Mouse (Mus musculus) bone marrow, adult 2 months (tissue): Measurements from ENCODE around the gene Folr1. TPM values are rescaled to one million over a fixed set of nuclear protein-coding genes. Genes with fewer than 3 reads are reported as not detected.

ENCODE experiments used
- H3K27ac ChIP-seq: fragments of 200-500 bp; 2 replicates; pipeline ENCODE4 v1.5.1; 2012; ENCODE audit warnings: low read depth, mild to moderate bottlenecking, control low read depth, inconsistent platforms, low read length; ENCODE audit not compliant: control insufficient read depth, poor library complexity, insufficient read depth
- H3K4me1 ChIP-seq: fragments of 200-500 bp; 2 replicates; pipeline ENCODE4 v1.6.1; 2011; ENCODE audit warnings: low read length; ENCODE audit not compliant: control insufficient read depth, insufficient read depth
- H3K4me3 ChIP-seq: fragments of 200-500 bp; replicated peaks from 2 replicates; pipeline ENCODE3; 2011; ENCODE audit warnings: mild to moderate bottlenecking, low read depth, low read length, control low read depth; ENCODE audit not compliant: control insufficient read depth
- CTCF ChIP-seq: fragments of 200-500 bp; IDR thresholded peaks from 2 replicates; pipeline ENCODE4 v1.5.1; 2011; ENCODE audit warnings: low read length, control low read depth; ENCODE audit not compliant: control insufficient read depth, insufficient read depth
- POLR2A ChIP-seq: fragments of 200-500 bp; IDR thresholded peaks from 2 replicates; pipeline ENCODE4 v1.6.1; 2011; ENCODE audit warnings: low read depth, mild to moderate bottlenecking, control low read depth, low read length, borderline replicate concordance; ENCODE audit not compliant: control insufficient read depth
- WGBS: fragments of 180-500 bp; shearing (Covaris S2); methylation state at CpG from one replicate; pipeline ENCODE4 v1.1.7; 2018; 5-methylcytosine and 5-hydroxymethylcytosine counted together
- polyA plus RNA-seq: library from polyadenylated mRNA; stranded (reverse); fragments of >200 nt; gene quantifications from 2 replicates; pipeline ENCODE4 v1.2.4, GENCODE M21; 2011; ENCODE audit warnings: low replicate concordance; ENCODE audit not compliant: missing spikeins, insufficient read depth, insufficient read length

Gene Folr1
- polyA plus RNA-seq, 1 experiment = 6.8 TPM

DNA sequence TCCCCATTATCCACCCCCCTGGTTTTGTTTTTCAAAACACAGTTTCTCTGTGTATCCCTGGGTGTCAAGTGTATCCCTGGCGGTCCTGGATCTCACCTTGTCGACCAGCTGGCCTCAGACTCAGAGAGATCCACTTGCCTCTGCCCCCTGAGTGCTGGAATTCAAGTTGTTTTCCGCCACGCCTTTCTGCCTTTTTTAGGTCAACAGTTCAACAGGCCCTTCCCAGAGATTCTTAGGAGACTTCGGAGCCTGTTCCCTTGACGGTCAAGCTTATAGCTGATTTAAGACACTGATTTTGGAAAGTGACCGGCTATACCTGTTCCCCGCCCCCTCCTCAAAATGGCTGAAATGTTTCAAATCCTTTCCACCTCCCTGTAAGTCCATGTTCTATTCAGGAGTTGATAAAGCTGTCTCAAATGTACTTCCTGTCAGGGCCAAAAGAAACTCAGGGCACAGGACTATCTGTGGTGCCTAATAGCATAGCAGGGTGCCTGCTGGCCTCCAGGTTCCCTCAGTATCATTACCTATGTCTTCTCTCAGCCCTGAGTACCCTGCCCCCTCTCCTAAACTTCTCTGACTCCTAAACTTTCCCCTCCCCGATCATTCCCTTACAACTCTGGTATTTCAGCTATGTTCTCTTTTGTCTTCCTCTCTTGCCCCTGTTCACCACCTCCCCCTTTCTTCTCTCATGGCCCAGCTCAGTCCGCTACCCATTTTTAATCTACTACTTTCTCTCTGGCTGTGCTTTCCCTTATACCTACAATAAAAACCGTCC is 3.9 kb downstream of the Folr1 start:
- WGBS = 86% methylated on average over 11 of the region's 11 CpGs
- Histone ChIP-seq H3K4me1 (no peaks in the 10 kb centered on the region), H3K27ac (no peak overlapping the region), H3K4me3 (no peak overlapping the region)
- TF ChIP-seq POLR2A = no peak
- TF ChIP-seq CTCF = no peak

GRCm38 (mm10) chr7:101863415-101863814 is 7.2 kb downstream of the Folr1 start, which contains the start of gene Anapc15:
Anapc15 (plus strand) TSS chr7:101863715.
- no peak within 1 kb of the TSS for H3K4me3 ChIP-seq
- no peak within 1 kb of the TSS for H3K27ac ChIP-seq
- TF ChIP-seq POLR2A (no peak), CTCF (no peak)
- 33% methylated on average over 3 of the region's 3 CpGs for WGBS
- H3K4me1 ChIP-seq = no peaks in the 10 kb centered on the region

DNA sequence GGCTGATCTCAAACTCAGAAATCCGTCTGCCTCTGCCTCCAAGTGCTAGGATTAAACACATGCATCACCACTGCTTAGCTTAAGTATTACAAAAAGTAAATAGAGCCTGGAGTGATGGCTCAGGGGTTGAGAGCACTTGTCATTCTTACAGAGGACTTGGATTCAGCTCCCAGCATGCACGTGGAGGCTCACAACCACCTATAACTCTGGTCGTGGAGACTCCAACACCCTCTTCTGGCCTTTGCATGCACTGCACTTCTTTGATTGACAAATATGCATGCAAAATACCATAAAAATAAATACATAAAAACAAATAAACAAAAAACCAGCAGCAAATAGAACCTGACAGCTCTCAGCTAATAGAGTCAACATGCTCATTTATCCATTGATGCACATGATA is 8.3 kb downstream of the Folr1 start:
- TF ChIP-seq POLR2A (no peak), CTCF (no peak)
- Histone ChIP-seq H3K4me3 (no peak overlapping the region), H3K27ac (no peak overlapping the region), H3K4me1 (no peaks in the 10 kb centered on the region)
- WGBS = 73% methylated on average over 3 of the region's 3 CpGs

DNA sequence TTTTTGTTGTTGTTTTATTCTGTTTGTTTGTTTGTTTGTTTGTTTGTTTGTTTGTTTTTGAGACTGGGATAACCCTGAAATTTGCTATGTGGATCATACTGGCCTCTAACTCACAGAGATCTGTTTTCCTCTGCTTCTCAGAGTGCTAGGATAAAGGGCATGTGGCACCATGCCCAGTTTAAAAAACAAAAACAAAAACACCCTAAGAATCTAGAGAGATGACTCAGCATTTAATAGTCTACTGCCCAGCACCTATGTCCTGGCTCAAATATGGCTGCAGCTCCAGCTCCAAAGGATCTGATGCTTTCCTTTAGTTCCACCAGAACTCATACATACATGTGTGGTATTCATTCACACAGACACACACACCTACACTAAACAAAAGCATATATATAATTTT is 9.6 kb downstream of the Folr1 start:
- Histone ChIP-seq H3K4me3 (no peak overlapping the region), H3K27ac (no peak overlapping the region), H3K4me1 (no peaks in the 10 kb centered on the region)
- TF ChIP-seq POLR2A = no peak
- TF ChIP-seq CTCF = no peak

DNA sequence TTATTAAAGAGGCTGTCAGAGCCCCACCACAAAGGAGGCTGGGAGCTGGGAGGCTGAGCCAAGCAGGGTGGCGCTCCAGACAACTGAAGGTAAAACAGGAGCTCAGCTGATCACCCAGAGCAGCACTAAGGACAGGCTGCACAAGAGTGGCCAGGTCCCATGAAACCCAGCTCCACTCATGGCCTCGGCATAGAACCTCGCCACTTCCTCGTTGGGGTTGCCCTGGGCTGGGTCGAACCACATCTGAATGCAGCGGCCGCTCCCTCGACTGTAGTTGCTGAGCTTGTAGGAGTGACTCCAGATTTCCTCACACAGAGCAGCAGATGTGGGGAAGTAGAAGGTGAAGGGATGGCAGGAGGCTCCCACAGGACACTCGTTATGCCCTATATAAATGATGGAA is 12.2 kb downstream of the Folr1 start:
- H3K4me3 ChIP-seq = no peak overlapping the region
- TF ChIP-seq POLR2A (no peak), CTCF (no peak)
- no peak overlapping the region for H3K27ac ChIP-seq
- H3K4me1 ChIP-seq = no peaks in the 10 kb centered on the region
- 38% methylated on average over 9 of the region's 9 CpGs for whole genome bisulfite sequencing

DNA sequence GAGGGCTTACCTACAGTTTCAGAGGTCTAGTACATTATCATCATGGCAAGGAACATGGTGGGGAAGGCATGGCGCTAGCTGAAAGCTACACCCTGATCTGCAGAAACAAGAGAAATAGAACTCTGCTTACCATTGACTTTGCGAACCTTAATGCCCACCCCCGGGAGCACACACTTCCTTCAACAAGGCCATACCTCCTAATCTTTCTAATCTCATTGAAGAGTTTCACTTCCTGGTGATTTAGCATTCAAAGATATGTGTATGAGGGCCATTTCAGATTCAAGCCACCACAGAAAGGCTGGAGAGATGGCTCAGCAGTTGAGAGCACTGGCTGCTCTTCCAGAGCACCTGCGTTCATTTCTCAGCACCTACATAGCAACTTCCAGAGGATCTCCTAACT is 13.5 kb downstream of the Folr1 start, which contains the start of gene Folr2:
Gene Folr2 (minus strand): TSS at position 101 of the 400 bp plus-strand sequence.
- Histone ChIP-seq H3K27ac (no peak within 1 kb of the TSS), H3K4me1 (no peaks in the 10 kb centered on the region), H3K4me3 (no peak within 1 kb of the TSS)
- WGBS = 69% methylated on average over 4 of the region's 4 CpGs
- TF ChIP-seq POLR2A (no peak), CTCF (no peak)

DNA sequence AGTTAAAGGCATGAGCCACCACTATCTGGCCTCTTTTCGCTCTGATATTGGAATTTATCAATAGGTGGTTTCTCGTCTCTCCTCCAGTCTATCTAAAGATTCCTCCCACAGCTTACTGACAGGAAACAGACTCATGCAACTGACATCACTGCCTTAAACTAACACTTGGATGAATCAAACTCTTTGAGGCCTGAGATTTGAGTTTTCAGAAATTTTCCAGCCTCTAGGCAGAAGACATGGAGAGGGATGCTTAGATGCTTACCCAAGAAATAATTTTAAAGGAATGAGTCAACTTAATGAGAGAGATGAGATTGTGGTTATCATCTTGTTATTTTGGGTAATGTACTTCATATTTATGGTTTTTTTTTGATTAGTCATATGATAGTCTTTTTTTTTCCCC is 16.8 kb downstream of the Folr1 start:
- Histone ChIP-seq H3K4me1 (peaks cover under 1% of the 10 kb centered on the region), H3K4me3 (no peak overlapping the region), H3K27ac (no peak overlapping the region)
- 53% methylated on average over 2 of the region's 2 CpGs for WGBS
- TF ChIP-seq CTCF = no peak
- TF ChIP-seq POLR2A = no peak

DNA sequence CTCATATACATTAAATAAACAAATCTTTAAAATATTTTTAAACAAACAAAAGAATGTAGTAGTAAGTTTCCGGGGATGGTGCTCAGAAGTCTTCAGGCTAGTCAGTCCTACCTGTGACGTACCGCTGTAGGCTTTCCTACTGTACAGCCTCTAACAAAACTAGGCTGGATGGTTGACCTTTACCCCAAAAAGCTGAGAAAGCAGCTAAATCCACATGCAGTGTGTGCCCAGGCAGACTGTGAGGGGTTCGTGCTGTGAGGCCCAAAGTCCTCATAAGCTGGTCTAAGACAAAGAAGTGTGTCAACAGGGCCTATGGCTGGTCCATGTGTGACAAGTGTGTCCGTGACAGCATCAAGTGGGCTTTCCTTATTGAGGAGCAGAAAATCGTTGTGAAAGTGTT is 17.7 kb downstream of the Folr1 start:
- no peak overlapping the region for H3K4me3 ChIP-seq
- H3K27ac ChIP-seq = no peak overlapping the region

DNA sequence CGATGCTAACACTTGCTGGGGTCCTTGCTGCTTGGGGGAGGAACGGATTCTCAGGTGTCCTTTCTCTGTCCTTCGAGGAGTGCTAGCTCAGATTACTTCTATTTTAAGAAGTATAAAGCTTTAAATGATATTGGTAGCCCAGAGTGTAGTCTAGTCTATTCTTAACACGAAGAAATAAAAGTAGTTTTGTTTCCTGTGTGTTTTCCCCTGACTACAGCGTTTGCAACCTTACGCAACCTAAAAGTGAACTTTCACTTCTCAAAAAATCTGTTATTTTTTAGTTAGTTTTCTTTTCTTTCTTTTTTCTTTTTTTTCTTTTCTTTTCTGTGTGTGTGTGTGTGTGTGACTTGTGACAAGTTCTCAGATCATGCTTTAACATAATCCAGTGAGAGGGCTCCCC is 18.9 kb downstream of the Folr1 start:
- Histone ChIP-seq H3K4me1 (peaks cover 2% of the 10 kb centered on the region), H3K4me3 (no peak overlapping the region), H3K27ac (no peak overlapping the region)
- TF ChIP-seq POLR2A (no peak), CTCF (no peak)
- WGBS = 33% methylated on average over 6 of the region's 6 CpGs

More for the DNA sequence above, 17.7 kb downstream of the Folr1 start:
- peaks cover 2% of the 10 kb centered on the region for H3K4me1 ChIP-seq
- no peak for TF ChIP-seq CTCF
- TF ChIP-seq POLR2A = no peak
- WGBS = 79% methylated on average over 6 of the region's 6 CpGs
